Mouse (Mus musculus) liver, postnatal 0 days (tissue): Measurements from ENCODE around the gene Krt2.

Experiments used
- CTCF ChIP-seq: sonication (generic); IDR thresholded peaks from 2 replicates; pipeline ENCODE4 v1.5.1; 2016; ENCODE audit warnings: antibody characterized with exemption, low read depth
- EP300 ChIP-seq: IDR thresholded peaks from 2 replicates; pipeline ENCODE4 v1.6.1; 2016; ENCODE audit warnings: antibody characterized with exemption, low read depth, mild to moderate bottlenecking

DNA sequence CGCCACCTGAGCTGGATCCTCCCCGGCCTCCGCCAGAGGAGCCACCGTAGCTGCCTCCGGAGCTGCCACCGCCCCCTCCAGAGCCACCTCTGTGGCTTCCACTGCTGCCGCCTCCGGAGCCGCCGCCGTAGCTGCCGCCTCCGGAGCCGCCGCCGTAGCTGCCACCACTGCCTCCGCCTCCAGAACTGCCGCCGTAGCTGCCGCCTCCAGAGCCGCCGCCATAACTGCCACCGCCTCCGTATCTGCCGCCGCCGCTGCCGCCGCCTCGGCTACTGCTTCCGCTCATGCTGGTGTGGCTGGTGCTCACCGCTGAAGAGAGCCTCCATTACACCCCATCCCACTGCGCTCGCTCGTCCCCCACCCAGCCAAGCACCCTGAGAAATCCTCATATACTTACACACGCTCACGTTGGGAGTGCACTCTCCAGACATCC, 28.0 kb upstream of the Krt2 start:
- no peak for TF ChIP-seq CTCF
- no peak for TF ChIP-seq EP300
